Mouse (Mus musculus) CD8-positive naive resting alpha-beta T cell, adult 2 months (primary cell): ENCODE measurements around the gene Olfr1377.
"Not testable (repeated sequence)": the region's sequence is repeated elsewhere in the genome, so short reads cannot be mapped to it uniquely, and the experiment has no call there.

Source experiments
- DNase-seq, 2 experiments: peaks; one replicate each; pipeline ENCODE4 v3.0.0; 2022; ENCODE audit warnings: low read depth in 2 of 2, low spot score in 2 of 2

Olfr1377 gene

DNA sequence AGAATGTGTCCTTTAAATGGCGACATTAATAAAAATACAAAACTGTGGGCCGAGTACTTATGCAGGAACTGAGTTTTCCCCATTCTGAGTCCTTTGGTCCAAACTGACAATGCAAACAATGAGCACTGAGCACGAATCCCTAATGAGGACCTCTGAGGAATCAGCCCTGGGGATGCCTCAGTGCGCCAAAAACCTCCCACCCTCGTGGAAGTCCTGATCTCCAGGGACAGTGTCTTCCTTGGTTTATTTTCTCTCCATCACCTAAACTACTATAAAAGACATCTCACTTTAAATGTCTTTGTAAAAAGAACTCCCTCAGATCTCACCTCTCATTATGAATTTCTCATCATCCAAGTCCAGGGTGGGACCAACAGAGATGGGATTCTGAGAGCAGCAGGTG, at the start of gene Olfr1377:
Gene Olfr1377 (plus strand): TSS at position 301 of the 400 bp plus-strand sequence.
- no peak for DNase-seq

DNA sequence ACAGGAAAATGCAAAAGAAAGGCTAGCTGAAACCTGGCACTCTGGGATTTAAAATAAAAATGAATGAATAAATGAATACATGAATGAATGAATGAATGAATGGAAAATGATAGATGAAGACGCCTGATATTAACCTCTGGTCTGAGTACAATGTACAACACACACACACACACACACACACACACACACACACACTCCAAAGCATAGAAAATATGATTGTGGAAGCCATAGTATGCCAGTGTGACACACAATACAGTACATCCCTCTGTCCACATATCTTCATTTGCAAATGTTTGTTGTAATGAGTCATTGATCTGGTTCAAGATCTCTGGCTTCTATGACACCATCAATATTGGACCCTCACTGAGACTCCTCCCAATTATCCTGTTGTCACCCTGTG, 49.7 kb upstream of the Olfr1377 start:
- no peak for DNase-seq

DNA sequence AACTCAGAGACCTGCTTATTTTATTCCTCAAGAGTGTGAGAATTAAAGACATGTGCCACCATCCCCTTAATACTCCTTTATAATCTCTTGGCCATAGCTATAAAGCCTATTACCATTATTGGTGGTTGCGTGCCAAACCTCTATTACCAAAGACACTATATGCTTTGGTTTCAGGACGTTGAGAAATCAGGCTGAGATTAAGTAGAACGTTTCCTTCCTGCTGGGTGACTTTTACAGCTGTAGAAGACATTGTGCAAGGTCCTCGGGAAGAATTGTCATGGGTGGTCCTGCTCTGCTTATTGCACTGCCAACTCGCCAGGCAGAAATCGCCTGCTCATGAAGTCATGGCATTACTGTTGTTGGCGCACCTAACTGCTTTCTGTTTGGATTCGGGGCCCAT, 43.3 kb upstream of the Olfr1377 start:
- DNase-seq = no peak

DNA sequence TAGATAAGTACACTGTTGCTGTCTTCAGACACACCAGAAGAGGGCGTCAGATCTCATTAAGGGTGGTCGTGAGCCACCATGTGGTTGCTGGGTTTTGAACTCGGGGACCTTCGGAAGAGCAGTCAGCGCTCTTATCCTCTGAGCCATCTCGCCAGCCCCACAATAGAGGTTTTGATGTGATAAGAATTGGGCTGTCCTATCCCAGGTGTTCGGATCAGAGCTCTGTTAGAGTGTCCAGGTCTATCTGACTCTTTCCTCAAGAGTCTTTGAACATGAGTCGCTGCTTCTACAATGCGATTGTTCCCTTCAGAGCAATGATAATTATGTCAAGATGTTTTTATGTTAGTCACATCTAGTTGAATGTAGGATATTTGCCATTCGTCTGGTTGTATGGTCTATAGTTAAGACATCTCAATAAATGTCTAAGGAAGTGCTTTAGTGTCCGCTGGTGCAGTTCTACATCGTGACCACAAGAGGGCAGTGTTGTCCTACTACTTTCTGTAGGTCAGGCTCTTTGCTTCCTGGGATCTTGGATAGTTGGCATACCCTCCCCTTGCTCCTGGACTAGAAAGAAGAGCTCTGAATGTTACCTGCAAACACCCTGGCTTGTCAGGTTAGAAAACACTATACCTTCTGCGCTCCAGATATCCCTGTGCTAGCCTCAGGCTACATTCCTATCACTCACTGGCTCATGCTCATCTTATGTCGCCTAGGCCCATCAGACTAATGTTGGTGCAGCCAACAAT, 42.0 kb upstream of the Olfr1377 start:
- DNase-seq = peak in 1 of 2 experiments; percentile 9

DNA sequence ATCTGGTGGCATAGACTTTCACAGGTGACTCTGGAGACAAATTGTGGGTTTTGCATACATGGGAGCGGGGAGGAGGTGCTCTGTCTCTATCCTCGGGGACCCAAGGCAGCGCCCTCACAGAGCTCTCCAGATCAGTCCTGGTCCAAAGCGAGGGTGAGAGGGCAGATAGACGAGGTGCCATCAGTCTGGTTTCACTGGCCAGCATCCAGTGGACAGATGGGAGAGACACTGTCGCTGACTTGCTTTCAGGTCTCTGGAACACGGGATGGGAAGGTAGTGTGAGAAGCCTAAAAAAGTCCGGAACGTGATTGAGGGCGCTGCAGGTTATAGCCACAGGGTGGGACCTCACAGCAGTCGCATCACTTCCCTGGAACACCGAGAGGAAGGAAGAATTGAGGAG, 39.4 kb upstream of the Olfr1377 start:
- DNase-seq = no peak

DNA sequence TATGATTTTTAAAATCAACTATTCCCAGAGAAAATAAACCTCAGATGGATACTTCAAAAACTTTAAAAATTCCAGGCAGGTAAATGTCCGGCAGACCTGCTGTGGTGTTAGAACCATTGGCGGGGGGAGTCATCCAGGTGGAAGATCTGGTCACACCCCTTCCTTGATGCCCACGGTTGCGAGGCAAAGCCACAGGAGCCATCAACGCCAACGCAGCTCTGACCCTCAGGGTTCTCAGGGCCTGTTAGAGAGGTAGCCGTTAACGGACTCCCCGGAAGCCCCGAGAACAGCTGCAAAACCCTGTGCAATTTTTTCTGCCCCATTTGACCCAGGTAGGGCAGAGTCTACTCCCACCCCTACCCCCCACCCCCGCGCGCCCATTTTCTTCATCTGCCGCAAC, 38.3 kb upstream of the Olfr1377 start, which contains the start of gene 4933414I15Rik:
Gene 4933414I15Rik (minus strand): TSS at position 260 of the 400 bp plus-strand sequence.
- no peak for DNase-seq

DNA sequence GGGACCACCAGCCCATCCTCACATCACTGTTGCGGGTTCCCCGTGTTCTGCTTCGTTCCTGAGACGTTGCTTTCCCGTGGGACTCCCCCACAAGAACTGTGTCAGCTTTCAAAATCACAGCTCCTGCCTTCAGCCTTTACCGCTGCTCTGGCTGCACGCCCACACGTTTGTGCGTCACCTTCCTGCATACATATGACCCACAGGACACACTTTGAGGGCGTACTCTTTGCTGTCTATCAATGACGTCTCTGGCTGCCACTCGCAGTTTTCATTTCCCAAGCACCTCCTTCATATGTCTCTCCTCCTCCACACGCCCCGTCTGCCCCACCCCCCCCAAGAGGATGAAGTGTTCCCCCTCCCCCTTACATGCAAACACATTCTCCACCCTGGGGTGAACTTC, 29.5 kb upstream of the Olfr1377 start:
- DNase-seq = no peak

DNA sequence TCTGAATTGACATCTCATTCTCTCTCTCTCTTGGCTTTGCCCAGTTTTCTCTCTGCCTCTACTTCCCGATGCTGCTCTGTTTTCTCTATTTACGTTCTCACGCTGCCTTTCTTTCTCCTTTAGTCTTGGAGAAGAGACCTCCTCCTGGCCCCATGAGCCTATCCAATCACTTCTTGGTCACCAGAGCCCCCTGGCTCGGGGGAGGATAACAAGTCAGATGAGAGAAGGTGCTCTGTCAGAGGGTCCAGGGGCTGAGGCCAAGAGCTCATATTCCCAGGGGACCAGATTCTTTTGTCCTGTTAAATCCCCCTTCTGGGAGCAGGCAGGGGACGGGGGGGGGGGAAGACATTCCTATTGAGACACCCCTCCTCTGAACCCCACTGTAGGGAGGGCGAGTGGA, 28.1 kb upstream of the Olfr1377 start, which contains the start of gene Prop1:
Gene Prop1 (minus strand): TSS at position 101 of the 400 bp plus-strand sequence.
- DNase-seq = no peak

DNA sequence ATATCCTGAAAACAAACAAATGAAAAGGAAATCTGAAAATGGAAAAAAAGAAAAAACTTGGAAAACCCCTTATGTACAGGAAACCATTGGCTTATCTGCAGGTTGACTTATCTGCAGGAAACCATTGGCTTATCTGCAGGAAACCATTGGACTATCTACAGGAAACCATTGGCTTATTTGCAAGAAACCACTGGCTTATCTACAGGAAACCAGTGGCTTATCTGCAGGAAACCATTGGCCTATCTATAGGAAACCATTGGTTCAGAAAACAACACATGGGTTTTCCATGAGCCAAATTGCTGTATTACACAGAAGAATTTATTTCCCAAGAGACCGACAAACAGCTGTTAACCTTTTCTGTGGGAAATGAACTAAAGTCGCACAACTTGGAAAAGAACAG, 16.9 kb upstream of the Olfr1377 start:
- DNase-seq = no peak

DNA sequence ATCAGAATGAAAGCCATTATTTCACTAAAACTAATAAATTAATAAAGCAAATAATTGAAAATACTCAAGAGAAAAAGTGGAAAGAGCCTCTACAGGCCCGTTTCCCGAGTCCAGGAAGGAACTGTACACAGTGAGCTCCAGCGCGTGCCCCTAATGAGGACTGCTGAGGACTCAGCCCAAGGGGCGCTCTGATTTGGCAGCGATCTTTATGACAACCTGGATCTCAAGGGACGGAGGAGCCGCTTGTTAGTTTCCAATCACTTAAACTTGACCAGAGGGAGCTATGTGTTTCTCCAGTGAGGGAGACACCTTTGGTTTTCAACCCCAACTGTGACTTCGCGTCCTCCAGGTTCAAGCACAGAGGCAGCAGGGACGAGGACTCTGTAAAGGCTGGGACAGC, 15.5 kb upstream of the Olfr1377 start, which contains the start of gene Olfr1378:
Gene Olfr1378 (plus strand): TSS at position 301 of the 400 bp plus-strand sequence.
- no peak for DNase-seq

DNA sequence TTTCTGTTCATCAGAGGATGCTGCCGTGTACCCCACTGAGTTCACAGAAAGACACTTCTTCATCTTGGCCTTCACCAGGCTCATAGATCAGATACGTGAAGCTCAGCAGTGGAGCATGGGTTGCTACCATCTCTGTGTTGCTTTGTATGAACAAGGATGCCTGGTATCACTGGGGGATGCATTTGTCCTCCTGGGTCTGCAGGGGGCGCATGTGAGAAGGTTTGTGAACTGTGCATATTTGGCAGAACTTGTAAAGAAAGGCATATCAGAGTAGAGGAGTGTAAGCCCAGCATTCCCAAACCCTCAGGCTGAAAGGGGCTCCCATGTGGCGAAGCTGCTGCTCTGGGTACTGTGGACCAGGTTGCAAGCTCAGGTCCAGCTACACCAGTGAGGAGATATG, 4.6 kb upstream of the Olfr1377 start:
- DNase-seq = no peak

DNA sequence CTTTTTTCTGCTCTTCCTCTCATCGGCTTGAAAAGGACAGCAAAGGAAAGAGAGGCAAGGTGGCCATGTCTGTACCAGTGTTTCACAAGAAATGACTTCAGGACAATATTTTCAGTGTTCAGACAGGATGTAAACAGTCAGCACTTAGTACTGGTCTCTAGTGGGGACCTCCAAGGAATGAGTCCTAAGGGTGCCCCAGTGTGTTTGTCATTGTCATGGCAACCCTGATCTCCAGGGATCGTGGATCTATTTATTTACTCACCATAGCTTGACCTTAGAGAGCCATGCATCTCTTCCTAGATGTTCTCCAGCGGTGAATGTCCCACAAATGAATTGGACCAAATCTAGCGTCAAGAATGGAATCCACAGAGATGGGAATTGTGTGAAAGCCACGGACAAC, 21.5 kb downstream of the Olfr1377 start, which contains the start of gene Olfr51:
Gene Olfr51 (plus strand): TSS at position 301 of the 400 bp plus-strand sequence.
- no peak for DNase-seq

DNA sequence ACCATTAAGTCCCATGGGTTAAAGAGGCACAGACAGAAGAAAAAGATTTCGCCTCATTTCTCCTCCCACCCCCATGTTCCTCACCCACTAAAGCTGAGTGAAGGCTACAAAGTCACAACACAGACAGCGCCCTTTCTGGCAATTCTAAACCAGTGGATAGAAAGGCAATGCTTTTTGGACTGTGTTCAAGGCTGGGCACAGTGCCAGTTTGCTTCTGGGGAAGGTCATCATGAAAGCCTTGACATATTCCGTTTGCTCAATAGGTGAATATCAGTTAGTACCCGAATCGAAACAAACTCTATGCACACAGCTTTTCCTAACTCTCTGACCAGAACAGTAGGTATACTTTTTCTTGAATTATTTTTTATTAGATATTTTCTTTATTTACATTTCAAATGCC, 30.1 kb downstream of the Olfr1377 start:
- DNase-seq = no peak

DNA sequence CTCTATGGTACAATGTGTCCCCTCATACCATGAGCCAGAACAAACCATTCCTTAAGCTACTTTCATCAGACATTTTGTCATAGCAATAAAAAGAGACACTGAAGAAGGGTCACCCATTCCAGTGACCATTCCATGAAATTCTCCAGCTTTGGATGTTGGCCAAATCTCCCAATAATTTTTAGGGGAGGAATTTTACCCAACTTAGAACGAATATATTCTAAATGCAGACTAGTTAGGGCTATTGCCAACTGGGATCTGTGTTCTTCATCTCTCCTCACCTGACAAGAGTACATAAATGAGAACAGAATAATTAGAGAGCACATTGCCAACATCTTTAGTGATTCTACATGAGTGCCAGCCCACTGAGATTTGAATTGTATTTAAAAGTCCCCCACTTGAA, 32.2 kb downstream of the Olfr1377 start, which contains the start of gene Olfr54:
Gene Olfr54 (plus strand): TSS at position 301 of the 400 bp plus-strand sequence.
- no peak for DNase-seq

DNA sequence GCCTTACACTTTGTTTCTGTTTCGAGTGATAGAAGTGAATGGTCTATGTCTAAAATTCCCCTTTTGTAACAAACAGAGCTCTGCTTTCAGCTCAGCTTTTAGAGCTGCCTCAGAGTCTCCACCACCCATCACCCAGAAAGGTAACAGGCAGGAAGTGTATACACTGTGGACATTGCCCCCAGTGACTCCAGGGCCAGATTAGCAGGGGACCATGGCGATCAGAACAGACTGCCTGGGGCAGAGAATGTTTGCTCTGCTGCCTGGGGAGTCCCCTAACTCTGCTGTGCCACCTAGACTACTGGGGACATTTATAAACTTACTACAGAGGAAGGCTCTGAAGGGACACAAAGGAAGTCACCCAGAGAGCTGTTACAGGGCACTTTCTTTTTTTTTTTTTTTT, 34.6 kb downstream of the Olfr1377 start:
- no peak for DNase-seq

DNA sequence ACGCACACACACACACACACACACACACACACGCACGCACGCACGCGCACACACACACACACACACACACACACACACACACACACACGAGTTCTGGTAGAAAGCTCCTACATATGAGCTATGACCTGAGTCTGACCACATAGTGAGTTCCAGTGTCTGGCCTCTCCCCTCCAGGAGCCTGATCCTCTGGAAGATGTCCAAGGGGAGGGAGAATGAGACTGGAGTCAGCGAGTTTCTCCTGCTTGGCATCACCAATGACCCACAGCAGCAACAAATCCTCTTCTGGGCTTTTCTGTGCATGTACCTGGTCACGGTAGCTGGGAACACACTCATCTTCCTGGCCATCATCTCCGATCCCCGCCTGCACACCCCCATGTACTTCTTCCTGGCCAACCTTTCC, 45.0 kb downstream of the Olfr1377 start:
- not testable (repeated sequence) for DNase-seq

DNA sequence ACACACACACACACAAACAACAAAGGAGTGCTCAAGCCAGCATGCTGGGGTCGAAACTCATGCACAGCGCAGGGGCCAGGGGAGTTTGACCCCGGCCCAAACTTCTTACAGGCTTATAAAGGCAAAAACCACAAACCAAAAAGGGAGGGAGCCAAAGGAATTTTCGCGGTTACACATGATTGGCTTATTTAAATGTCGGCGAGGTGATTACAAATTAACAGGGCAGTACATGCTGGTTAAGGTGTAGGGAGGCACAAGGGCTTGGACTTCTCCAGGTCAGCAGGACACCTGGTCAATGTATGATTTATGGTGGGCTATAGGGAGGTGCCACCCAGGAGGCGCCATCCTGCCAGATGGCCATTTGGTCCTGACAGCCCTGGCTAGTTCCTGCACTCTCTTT, 47.6 kb downstream of the Olfr1377 start:
- not testable (repeated sequence) for DNase-seq

DNA sequence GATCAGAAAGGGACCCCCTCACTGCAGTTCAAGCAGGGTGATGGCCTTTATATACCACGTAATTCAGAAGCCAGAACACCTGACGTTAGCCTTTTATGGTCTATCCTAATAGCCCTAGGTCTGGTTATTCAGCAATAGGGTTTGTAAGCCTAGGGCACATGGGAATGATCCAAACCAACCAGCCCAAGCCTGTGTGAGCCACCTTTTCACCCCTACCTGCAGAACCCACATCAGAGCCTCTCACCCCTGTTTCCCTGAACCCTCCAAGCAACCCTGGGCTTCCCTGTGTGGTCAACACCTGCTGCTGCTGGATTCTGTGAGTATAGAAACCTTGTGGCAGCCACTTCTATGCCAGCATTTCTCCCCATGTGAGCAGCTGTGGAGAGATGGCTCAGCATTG, 48.5 kb downstream of the Olfr1377 start:
- DNase-seq = no peak

DNA sequence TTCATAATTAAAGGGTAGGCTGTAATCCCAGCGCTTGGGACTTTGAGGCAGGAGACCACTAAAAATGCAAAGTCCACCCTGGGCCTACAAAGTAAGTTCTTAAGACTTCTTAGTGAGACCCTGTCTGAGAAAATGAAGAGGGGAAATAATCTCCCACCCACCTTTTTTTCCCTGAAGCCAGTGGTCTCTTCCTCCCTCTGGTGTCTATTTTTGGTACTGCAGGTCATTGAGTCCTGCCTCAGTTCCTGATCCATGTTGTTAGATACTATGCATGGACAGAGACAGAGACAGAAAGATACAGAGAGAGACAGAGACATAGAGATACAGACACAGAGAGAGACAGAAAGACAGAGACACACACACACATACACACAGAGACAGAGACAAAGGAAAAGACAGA, 51.1 kb downstream of the Olfr1377 start:
- peak in 1 of 2 experiments; percentile 20 for DNase-seq

DNA sequence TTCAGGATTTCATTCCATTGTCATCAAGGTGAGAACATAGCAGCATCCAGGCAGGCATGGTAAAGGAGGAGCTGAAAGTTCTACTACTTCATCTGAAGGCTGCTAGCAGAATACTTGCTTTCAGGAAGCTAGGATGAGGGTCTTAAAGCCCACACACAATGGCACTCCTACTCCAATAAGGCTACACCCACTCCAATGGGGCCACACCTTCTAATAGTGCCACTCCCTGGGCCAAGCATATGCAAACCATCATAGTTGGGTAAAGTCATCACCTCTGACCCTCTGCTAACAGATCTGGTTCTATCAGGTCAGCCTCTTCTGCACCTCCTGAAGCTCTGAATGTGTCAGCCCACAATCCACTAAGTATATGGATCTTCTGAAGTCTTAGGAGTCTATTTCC, 52.4 kb downstream of the Olfr1377 start:
- not testable (repeated sequence) for DNase-seq

DNA sequence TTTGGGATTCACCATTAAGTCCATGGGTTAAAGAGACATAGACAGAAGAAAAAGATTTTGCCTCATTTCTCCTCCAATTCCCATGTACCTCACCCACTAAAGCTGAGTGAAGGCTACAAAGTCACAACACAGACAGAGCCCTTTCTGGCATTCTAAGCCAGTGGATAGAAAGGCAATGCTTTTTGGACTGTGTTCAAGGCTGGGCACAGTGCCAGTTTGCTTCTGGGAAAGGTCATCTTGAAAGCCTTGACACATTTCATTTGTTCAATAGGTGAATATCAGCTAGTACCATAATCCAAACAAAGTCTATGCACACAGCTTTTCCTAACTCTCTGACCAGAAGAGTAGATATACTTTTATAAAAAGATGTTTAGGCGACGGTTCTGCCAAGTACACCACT, 54.2 kb downstream of the Olfr1377 start:
- DNase-seq = no peak
